Mouse (Mus musculus): ENCODE measurements around the gene Dnajc1.
A peak's percentile ranks its signal among the peaks of the same experiment; 100 is the strongest.

GRCm38 (mm10) chr2:18392331-18393021 lies at the start of gene Dnajc1:
- TF ChIP-seq GATA1 (IDR thresholded peaks at IDR 0.05; ENCODE audit: borderline replicate concordance, low read length) (no peak), FLI1 (IDR thresholded peaks at IDR 0.05; ENCODE audit: low read length) (peak; percentile 82)

All from megakaryocyte, embryonic 14.5 days (primary cell).